Mouse (Mus musculus) left cerebral cortex, adult 18-20 months (tissue): ENCODE measurements at regions not wholly inside any gene's neighbourhood (a gene's known extent, or its start where the extent isn't known, plus 50 kb on each side); places are given as distances from the start of the nearest gene placed in this dataset.

Experiments
- DNase-seq, 2 experiments: peaks; one replicate each; pipeline ENCODE4 v3.0.0; 2021 to 2022; ENCODE audit warnings: low spot score in 2 of 2, mixed read lengths in 1 of 2

- no peak for DNase-seq
Measured at GRCm38 (mm10) chr13:44065741-44066185, 281.2 kb downstream of the Cd83 start.

GRCm38 (mm10) chr13:44067244-44067643 lies 282.7 kb downstream of the Cd83 start:
- no peak for DNase-seq

- no peak for DNase-seq
Measured at GRCm38 (mm10) chr13:44068951-44069350, 284.4 kb downstream of the Cd83 start.

- DNase-seq = peak; percentile 61 to 68
Measured at GRCm38 (mm10) chr13:44073122-44073521, 288.5 kb downstream of the Cd83 start.

- DNase-seq = peak; percentile 61 to 71
Measured at GRCm38 (mm10) chr13:44074172-44074571, 289.6 kb downstream of the Cd83 start.

GRCm38 (mm10) chr13:44077022-44077421 lies 292.4 kb downstream of the Cd83 start:
- DNase-seq = no peak

- no peak for DNase-seq
Measured at GRCm38 (mm10) chr13:44085621-44086510, 301.3 kb downstream of the Cd83 start.

GRCm38 (mm10) chr13:44086801-44087200 lies 302.2 kb downstream of the Cd83 start:
- peak; percentile 45 to 52 for DNase-seq

GRCm38 (mm10) chr13:44097141-44097540 lies 312.6 kb downstream of the Cd83 start:
- DNase-seq = no peak

GRCm38 (mm10) chr13:44099511-44099910 lies 314.9 kb downstream of the Cd83 start:
- no peak for DNase-seq

- DNase-seq = peak; percentile 26 to 35
Measured at GRCm38 (mm10) chr13:44100125-44101067, 315.8 kb downstream of the Cd83 start.

- no peak for DNase-seq
Measured at GRCm38 (mm10) chr13:44101161-44101560, 316.6 kb downstream of the Cd83 start.

- no peak for DNase-seq
Measured at GRCm38 (mm10) chr13:44101806-44102205, 317.2 kb downstream of the Cd83 start.

- DNase-seq = no peak
Measured at GRCm38 (mm10) chr13:44102257-44102656, 317.7 kb downstream of the Cd83 start.

GRCm38 (mm10) chr13:44103340-44103739 lies 318.8 kb downstream of the Cd83 start:
- no peak for DNase-seq

- DNase-seq = no peak
Measured at GRCm38 (mm10) chr13:44105161-44105560, 320.6 kb downstream of the Cd83 start.

GRCm38 (mm10) chr13:44108695-44109094 lies 324.1 kb downstream of the Cd83 start:
- no peak for DNase-seq

- no peak for DNase-seq
Measured at GRCm38 (mm10) chr13:44113043-44113442, 328.5 kb downstream of the Cd83 start.

GRCm38 (mm10) chr13:44114856-44115255 lies 330.3 kb downstream of the Cd83 start:
- no peak for DNase-seq

GRCm38 (mm10) chr13:44117841-44118240 lies 333.3 kb downstream of the Cd83 start:
- no peak for DNase-seq

- peak in 1 of 2 experiments; percentile 10 for DNase-seq
Measured at GRCm38 (mm10) chr13:44118846-44119245, 334.3 kb downstream of the Cd83 start.

GRCm38 (mm10) chr13:44121241-44121671 lies 336.7 kb downstream of the Cd83 start:
- DNase-seq = no peak
